Mouse (Mus musculus): Measurements from ENCODE around the gene Iqcf6.

Gene Iqcf6

DNA sequence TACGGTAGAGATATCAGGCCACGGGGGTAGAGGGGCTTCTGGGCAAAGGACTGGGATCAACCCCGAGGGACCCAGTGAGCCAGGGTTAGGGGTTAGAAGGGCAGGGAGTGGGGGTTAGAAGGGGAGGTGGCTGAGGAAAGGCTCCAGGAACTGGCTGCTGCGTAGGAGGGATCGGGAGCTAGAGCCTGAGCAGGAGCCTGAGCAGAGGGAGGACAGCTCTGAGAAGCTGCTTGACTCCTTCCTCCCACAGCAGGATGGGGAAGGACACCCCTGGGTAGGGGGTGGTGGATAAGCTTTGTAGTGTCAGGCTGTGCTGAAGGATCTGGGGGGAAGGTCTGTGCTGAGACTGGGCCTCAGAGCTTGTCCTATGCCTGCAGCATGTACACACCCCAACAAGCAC is 30.4 kb downstream of the Iqcf6 start:
- DNase-seq (ENCODE audit: low spot score in 2 of 2) = no peak

DNA sequence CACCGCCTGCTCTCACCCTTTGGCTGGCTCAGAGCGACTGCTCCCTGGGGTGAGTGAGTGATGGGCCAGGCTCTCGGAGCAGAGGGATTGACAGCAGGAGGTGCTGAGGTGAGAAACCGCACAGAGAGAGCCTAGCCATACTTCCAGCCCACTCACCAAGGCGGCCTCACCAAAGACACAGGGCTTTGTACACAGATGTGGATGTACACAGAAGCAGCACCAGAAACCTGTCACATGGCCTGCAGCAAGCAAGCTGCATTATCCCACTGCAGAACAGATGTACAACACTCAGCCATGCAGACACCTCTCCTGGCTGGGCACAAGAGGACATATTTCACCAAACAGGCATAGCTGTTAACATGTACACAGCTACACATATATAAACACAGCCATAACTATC is 31.2 kb downstream of the Iqcf6 start:
- DNase-seq (ENCODE audit: low spot score in 2 of 2) = no peak

DNA sequence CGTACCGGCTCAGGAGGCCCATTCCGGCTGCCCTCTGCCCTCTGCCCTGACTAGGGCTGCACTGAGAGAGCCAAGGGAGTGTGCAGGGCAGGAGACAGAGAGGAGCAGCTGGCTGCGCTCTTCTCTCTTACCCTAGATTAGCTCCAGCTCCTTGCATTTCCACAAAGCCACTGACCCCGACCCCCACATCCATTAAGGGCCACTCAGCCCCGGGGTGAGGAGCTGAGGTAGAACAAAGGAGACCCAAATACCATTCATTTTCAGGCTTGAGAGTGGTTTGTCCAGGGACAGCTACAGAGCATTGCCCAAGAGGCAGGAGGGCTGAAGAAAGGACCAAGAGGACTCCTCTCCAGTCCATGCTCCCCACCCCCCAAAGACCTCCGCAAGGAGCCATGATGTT is 33.1 kb downstream of the Iqcf6 start:
- no peak for DNase-seq (ENCODE audit: low spot score in 2 of 2)

DNA sequence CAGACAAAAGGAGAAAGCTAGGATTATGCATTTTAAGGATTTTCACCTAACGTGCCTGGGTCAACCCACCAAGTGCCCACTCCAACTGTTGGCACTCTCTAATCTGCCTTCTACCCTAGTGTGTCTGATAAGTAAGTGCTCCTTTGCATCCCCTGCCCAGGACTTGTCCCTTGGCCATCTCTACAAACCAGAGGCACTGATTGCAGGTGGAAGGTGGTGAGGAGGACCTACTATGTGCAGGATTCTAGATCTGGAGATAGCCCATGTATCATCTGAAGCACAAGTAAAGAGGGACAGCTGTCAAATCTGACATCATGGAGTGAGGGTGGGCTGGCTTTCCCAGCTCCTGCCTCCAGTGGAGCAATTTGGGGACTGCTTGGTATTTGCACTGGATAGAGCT is 33.6 kb downstream of the Iqcf6 start:
- DNase-seq (ENCODE audit: low spot score in 2 of 2) = no peak

DNA sequence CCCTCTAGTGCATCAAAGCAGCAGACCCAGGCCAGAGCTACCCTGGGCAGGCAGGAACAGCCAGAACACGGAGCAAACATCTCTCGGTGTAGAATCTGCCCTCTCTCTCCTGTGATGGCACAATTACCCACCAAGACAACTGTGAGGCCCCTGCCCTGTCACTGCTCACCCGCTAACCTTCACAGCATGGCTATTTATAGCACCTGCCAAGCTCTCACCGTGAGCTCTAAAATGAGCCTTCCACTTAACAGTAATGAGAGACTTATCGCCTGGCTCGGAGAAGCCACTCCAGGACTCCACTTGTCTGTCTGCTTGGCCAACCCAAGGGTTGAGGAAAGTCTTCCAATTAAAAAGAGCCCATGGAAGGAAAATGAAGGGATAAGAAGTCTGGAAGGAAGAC is 36.8 kb downstream of the Iqcf6 start:
- DNase-seq (ENCODE audit: low spot score in 2 of 2) = no peak

DNA sequence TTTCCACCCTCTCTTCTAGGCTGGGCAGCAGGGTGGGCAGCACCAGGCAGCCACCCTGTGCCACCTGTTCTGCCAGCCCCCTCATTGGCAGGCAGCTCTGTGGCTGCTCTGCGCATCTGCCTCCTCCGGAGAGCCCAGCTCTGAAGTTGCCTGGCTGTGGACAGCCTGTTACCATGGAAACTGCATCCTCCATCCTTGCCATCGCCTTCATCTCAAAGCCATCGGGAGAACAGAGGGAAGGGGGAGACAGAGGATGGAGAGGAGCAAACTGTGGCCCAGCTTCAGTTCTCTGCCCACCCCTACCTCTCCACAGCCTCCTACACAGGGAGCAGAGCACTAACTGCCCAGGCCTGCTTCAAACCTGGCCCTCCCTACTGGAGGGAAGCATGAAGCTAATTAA is 38.1 kb downstream of the Iqcf6 start:
- DNase-seq (ENCODE audit: low spot score in 2 of 2) = no peak

DNA sequence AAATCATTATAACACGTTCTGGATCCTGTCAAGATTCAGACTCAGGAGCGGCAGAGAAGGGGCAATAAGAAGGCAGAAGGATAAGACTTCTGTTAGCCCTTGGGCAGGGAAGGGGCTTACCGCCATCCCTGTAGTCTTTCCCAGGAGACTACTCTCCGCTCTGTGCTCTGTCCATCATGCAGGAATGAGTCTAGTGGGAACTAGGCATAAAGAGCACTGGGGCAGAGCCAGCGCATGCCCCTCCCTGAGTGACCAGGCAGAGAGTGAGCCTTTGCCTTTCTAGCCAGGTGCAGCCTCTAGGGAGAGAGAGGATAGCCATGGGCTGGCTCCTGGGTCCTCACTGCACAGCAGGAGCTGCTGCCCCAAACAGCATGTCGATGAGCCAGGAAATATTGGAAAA is 38.5 kb downstream of the Iqcf6 start:
- DNase-seq (ENCODE audit: low spot score in 2 of 2) = no peak

DNA sequence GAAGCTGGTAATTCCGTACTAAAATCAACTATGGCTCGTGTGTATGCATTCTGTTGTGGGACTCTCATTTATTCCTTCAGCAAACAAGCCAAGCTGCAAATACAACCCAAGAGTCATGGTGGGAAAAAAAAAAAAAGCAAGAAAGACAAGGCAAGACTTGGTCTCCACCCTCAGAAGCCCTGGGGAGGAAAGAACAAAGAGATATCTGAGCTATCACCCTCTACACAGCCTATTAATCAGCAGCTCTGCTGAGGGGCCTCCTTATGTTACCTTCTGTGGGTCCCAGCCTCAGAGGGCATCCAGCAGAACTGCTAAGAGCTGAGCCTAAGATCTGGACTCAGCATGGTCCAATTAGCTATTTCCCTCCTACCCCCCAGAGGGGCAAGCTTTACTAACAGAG is 47.5 kb downstream of the Iqcf6 start:
- no peak for DNase-seq (ENCODE audit: low spot score in 2 of 2)

DNA sequence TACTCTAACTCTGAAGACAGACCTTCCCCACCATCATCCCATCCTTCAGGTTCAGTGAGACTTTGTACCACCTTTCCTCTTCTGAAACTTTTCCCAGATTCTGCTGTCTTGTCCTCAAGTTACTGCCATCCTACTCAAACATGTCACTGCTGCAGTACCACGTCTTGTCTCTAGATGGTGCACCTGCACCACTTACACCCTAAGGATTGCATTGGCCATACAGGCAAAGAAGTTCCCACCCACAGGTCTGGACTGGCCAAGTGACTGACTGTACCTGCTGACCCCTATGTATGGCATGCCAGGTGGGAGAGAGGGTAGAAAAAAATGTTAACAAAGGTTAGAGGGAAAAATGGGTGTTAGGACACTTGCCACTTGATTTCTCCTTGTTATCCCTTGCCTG is 49.1 kb downstream of the Iqcf6 start:
- peak; percentile 85 to 89 for DNase-seq (ENCODE audit: low spot score in 2 of 2)

DNA sequence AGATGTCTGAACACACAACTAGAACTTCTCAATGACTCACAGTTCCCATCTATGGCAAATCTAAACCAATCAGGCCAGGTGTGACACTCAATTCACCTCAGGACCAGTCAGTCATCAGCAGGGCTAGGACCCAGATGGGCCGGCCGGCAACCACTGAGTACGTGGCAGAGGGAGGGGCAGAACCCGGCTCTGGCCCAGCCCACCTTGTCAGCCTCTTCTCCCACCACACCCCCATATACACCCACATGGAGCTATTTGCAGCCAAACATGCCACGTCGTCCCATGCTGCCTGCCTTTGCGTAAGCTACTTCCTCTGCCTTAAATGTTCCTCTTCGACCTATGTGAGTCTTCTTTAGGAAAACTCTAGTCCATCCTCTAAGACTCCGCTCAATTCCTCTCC is 49.6 kb downstream of the Iqcf6 start:
- no peak for DNase-seq (ENCODE audit: low spot score in 2 of 2)

DNA sequence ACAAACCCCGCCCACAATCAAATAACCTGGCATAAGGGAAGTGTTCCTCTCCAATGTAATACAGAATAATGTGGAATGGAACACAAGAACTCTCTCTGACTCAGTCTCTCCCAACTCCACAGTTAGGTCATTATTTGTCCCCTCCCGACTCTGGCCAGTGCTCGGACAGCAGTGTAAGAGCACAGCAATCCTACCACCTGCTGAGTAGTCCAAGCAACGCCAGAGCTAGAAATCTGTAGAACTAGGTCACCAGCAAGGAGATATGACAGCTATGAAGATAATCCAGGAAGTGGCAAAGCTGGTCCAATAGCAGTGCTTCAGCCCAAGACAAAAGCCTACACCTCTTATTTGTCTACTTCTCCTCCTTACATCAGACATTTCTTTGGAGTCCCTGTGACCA is 50.2 kb downstream of the Iqcf6 start:
- no peak for DNase-seq (ENCODE audit: low spot score in 2 of 2)

Data from frontal cortex, postnatal 25 days (tissue).